Mouse (Mus musculus) hindbrain, embryonic 16.5 days (tissue): Measurements from ENCODE around the gene Shroom3. TPM values are rescaled to one million over a fixed set of nuclear protein-coding genes. Genes with fewer than 3 reads are reported as not detected.

Experiments used
- ATAC-seq: fragments of 200-750 bp; cut with Nextera tagmentation; 2 replicates; pipeline ENCODE4 v1.8.0; 2017; ENCODE audit warnings: moderate TSS enrichment, moderate library complexity
- H3K27ac ChIP-seq: fragments of 300-500 bp; sonication (generic); 2 replicates; pipeline ENCODE4 v1.5.1; 2014; ENCODE audit warnings: low read depth, mild to moderate bottlenecking, control low read depth, low read length, moderate library complexity
- H3K27me3 ChIP-seq: fragments of 300-500 bp; sonication (generic); replicated peaks from 2 replicates; pipeline ENCODE4 v1.6.1; 2014; ENCODE audit warnings: low read length; ENCODE audit not compliant: control insufficient read depth, insufficient read depth
- H3K36me3 ChIP-seq: fragments of 300-500 bp; sonication (generic); 2 replicates; pipeline ENCODE4 v1.6.1; 2014; ENCODE audit warnings: mild to moderate bottlenecking, low read length, moderate library complexity, mixed read lengths; ENCODE audit not compliant: control insufficient read depth, insufficient read depth
- H3K4me1 ChIP-seq: fragments of 300-500 bp; sonication (generic); 2 replicates; pipeline ENCODE4 v1.6.1; 2014; ENCODE audit warnings: low read depth, low read length; ENCODE audit not compliant: control insufficient read depth, insufficient read depth
- H3K4me2 ChIP-seq: fragments of 300-500 bp; sonication (generic); 2 replicates; pipeline ENCODE4 v1.6.1; 2014; ENCODE audit warnings: mild to moderate bottlenecking, low read length, control low read depth, moderate library complexity
- H3K4me3 ChIP-seq: fragments of 300-500 bp; sonication (generic); 2 replicates; pipeline ENCODE4 v1.5.1; 2014; ENCODE audit warnings: mild to moderate bottlenecking, low read length, control low read depth, moderate library complexity
- H3K9ac ChIP-seq: fragments of 300-500 bp; sonication (generic); 2 replicates; pipeline ENCODE4 v1.6.1; 2014; ENCODE audit warnings: low read depth, mild to moderate bottlenecking, control low read depth, low read length, moderate library complexity
- H3K9me3 ChIP-seq: fragments of 300-500 bp; sonication (generic); 2 replicates; pipeline ENCODE4 v1.6.1; 2014; ENCODE audit warnings: mild to moderate bottlenecking, low read length, moderate library complexity; ENCODE audit not compliant: control insufficient read depth
- WGBS: fragments of 180-500 bp; shearing (Covaris S2); extraction: QIAGEN DNeasy Blood & Tissue Kit; methylation state at CpG from one replicate; pipeline ENCODE4 v1.1.7; 2014; 5-methylcytosine and 5-hydroxymethylcytosine counted together
- polyA plus RNA-seq: library from polyadenylated mRNA; unstranded; fragments of >200 nt; fragmentation: Nextera tagmentation; extraction: Ambion mirVana; gene quantifications from 2 replicates; pipeline ENCODE4 v1.2.1, GENCODE M21; 2015

Shroom3 gene
- polyA plus RNA-seq, 1 experiment from 2014 or later: 1.4 TPM

DNA sequence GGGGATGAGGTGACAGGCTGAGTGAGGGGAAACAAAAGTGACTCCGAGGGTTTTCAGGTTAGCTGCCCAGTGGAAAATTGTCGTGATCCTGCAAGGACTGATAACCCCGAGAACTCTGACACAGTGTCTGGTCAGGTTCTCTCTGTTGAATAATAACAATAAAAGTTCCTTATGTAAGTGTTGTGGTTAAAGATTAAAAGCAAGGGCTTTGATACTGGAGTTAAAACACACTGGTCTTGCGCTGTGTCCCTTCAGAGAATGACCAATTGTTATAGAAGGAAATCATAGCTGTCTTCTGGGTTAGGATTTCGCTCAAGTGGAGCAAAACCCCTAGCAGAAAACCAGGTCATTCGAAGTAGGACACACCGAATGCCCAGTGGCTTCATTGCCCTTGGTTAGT lies 140.3 kb downstream of the Shroom3 start:
- H3K9ac ChIP-seq: no peak overlapping the region
- no peaks in the 10 kb centered on the region for H3K27me3 ChIP-seq
- no peaks in the 10 kb centered on the region for H3K36me3 ChIP-seq
- H3K4me2 ChIP-seq: no peak overlapping the region
- 70% methylated on average over 7 of the region's 7 CpGs for WGBS
- no peaks in the 10 kb centered on the region for H3K9me3 ChIP-seq
- ATAC-seq: no peak
- H3K4me1 ChIP-seq: no peaks in the 10 kb centered on the region
- no peak overlapping the region for H3K4me3 ChIP-seq
- no peak overlapping the region for H3K27ac ChIP-seq

DNA sequence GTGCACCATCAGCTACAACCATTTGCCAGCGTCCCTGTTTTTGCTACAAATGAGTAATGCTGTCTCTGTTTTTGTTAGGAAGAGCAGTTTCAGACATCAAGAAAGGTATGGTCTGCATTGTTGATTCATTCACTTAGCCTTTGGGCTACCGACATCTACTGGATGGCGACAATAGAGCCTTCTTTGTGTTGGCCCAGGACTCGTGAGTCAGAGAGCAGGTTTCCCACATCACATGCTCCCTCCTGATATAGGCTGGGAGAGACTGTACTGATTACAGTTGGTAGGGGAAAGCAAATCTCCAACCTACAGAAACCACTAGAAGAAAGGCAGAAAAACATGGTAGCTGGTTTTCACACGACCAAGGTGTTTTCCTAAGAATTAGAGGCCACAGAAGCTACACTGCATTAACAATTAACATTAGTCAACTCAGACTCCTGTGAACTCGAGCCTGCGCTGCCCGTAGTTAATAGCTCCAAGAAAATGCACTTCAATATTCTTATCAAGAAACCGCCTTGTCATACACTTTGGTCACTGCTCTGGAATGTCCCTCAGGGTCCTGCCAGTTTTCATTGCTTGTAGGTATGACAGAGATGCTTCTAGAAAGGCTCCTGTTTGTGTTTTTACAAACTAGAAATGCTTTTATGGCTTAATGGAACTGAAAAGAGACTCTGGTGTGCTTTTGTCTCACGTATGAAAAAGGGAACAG lies 141.2 kb downstream of the Shroom3 start:
- Histone ChIP-seq H3K4me1 (no peaks in the 10 kb centered on the region), H3K9ac (no peak overlapping the region), H3K4me3 (no peak overlapping the region), H3K27me3 (no peaks in the 10 kb centered on the region), H3K36me3 (no peaks in the 10 kb centered on the region), H3K4me2 (no peak overlapping the region), H3K27ac (no peak overlapping the region), H3K9me3 (no peaks in the 10 kb centered on the region)
- ATAC-seq: no peak
- WGBS: 82% methylated on average over 10 of the region's 10 CpGs

DNA sequence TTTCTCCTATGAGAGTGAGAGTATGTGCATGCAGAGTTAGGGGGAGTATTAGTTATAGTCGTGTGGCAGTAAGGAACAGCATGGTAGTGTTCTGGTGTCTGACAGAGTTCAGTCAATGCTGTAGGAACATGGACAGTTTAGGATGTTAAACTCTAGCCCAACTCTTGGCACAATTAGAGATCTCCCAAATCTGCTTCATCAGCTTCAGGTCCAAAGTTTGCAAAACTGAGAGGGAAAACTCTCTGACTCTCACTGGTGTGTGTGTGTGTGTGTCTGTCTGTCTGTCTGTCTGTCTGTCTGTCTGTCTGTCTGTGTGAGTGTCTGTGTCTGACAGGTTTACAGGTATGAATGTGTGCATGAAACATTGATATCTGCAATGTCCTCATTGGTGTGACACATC lies 147.2 kb downstream of the Shroom3 start:
- H3K27me3 ChIP-seq: no peaks in the 10 kb centered on the region
- ATAC-seq: no peak
- no peak overlapping the region for H3K4me2 ChIP-seq
- H3K4me3 ChIP-seq: no peak overlapping the region
- 92% methylated on average over 1 of the region's 1 CpGs for WGBS
- H3K36me3 ChIP-seq: no peaks in the 10 kb centered on the region
- no peak overlapping the region for H3K27ac ChIP-seq
- no peak overlapping the region for H3K9ac ChIP-seq
- no peaks in the 10 kb centered on the region for H3K9me3 ChIP-seq
- no peaks in the 10 kb centered on the region for H3K4me1 ChIP-seq

DNA sequence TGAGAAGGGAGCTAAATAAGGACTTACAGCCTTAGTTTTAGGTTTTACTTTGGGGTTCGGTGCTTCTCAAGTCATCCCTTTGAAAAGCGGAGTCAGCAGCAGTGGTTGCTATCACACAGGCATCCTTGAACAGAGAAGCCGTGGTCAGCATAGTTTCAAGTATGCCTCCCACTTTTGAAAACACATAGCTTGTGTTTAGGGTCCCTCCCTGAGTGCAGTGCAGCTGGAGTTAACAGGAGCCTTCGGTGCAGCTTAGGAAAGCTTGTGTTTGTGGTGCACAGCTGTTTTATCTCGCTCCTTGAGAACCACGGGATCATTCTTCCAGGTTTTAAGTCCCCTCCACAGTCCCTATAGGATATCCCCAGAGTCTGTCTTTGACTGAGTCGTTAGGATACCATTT lies 151.3 kb downstream of the Shroom3 start:
- no peak overlapping the region for H3K4me3 ChIP-seq
- H3K9me3 ChIP-seq: no peaks in the 10 kb centered on the region
- H3K4me1 ChIP-seq: no peaks in the 10 kb centered on the region
- H3K36me3 ChIP-seq: no peaks in the 10 kb centered on the region
- H3K9ac ChIP-seq: no peak overlapping the region
- no peak overlapping the region for H3K27ac ChIP-seq
- no peaks in the 10 kb centered on the region for H3K27me3 ChIP-seq
- no peak for ATAC-seq
- H3K4me2 ChIP-seq: no peak overlapping the region
- WGBS: 69% methylated on average over 7 of the region's 7 CpGs

DNA sequence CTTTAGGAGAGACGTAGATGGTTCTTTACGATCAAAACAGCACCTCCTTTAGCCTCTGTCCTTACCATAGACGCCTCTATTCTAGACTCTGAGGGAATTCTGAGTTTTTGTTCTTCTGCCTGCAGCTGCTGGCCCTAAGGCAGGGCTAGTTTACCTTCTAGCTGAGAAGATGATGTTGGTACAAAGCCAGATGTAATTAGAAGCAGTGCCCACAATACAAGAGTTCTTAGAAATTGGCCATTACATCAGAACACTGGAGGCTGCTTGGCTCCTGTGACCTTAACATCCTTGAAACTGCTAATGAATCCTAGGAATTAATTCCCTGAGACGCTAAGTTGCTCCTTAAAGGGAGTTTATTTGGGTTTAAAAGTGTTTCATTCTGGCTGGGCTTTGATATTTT lies 154.1 kb downstream of the Shroom3 start:
- Histone ChIP-seq H3K9me3 (no peaks in the 10 kb centered on the region), H3K4me1 (no peaks in the 10 kb centered on the region), H3K27me3 (no peaks in the 10 kb centered on the region), H3K27ac (no peak overlapping the region), H3K4me3 (no peak overlapping the region), H3K9ac (no peak overlapping the region), H3K36me3 (no peaks in the 10 kb centered on the region), H3K4me2 (no peak overlapping the region)
- 67% methylated on average over 4 of the region's 4 CpGs for WGBS
- no peak for ATAC-seq

DNA sequence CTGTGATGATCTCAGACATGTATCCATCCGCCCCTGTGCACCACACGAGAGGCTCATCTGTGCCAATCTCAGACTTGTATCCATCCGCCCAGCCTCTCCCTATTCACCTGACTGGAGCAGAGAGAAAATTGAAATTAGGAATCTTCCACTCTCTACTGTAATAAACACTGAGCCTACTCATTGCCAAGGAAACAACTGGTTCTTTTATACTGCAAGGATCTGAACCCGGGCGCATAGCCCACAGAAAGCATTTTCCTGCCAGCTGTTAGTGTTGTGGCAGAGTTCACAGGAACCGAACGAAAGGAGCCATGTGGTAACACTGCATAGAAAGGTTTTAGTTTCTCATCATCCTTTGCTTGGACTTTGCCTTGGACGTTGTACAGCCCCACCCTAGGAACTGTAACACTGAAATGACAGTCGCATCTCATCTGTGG lies 155.1 kb downstream of the Shroom3 start:
- Histone ChIP-seq H3K4me1 (no peaks in the 10 kb centered on the region), H3K9ac (no peak overlapping the region), H3K36me3 (no peaks in the 10 kb centered on the region), H3K4me2 (no peak overlapping the region), H3K4me3 (no peak overlapping the region), H3K9me3 (no peaks in the 10 kb centered on the region), H3K27me3 (no peaks in the 10 kb centered on the region), H3K27ac (no peak overlapping the region)
- WGBS: 76% methylated on average over 9 of the region's 9 CpGs
- ATAC-seq: peak; percentile 29; the same call in 1 of the 2 replicates

DNA sequence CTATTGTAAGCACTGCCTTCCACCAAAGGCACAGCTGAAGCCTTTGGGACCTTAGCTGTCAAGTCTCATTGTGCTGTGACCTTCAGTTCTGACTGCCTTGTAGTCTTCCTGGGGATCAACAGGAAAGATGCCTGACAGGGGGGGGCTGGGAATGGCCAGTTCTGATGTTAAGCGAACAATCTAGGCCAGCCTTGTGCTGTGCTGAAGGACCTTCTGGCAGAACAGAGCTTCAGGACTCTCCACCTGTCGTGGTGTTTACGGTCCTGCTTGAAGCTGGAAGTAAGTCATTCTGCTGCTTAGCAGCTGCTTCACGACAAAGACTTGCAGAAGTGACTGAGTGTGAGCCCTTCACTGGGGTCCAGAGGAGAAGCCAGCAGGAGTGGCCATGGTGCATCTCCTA lies 156.1 kb downstream of the Shroom3 start:
- ATAC-seq: no peak
- H3K36me3 ChIP-seq: no peaks in the 10 kb centered on the region
- 80% methylated on average over 4 of the region's 4 CpGs for WGBS
- H3K27me3 ChIP-seq: no peaks in the 10 kb centered on the region
- no peaks in the 10 kb centered on the region for H3K9me3 ChIP-seq
- H3K4me1 ChIP-seq: peaks cover 6% of the 10 kb centered on the region
- H3K4me2 ChIP-seq: no peak overlapping the region
- H3K4me3 ChIP-seq: no peak overlapping the region
- no peak overlapping the region for H3K27ac ChIP-seq
- no peak overlapping the region for H3K9ac ChIP-seq

DNA sequence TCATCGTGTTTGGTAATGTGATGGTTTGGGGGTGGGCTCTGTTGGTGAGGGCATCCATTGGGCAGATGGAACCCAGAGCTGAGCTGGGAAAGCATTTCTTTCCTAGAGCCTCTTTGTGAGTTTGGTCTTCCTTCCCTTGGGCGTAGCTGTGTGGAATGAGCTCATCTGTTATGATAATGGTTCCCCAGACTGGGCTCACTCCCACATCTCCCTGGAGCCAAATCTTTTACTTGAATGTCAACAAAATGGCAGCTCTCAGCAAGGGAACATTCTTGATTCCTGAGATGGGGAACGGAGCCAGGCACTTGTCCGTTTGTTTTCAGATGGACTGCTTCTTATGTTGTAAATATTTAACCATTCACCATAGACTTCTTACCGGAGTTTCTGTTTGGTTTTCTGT lies 158.2 kb downstream of the Shroom3 start:
- 32% methylated on average over 5 of the region's 5 CpGs for WGBS
- Histone ChIP-seq H3K4me1 (peaks cover 6% of the 10 kb centered on the region), H3K9me3 (no peaks in the 10 kb centered on the region), H3K4me2 (no peak overlapping the region), H3K9ac (no peak overlapping the region), H3K4me3 (no peak overlapping the region), H3K27ac (no peak overlapping the region), H3K27me3 (no peaks in the 10 kb centered on the region), H3K36me3 (no peaks in the 10 kb centered on the region)
- ATAC-seq: peak; percentile 65; the same call in 1 of the 2 replicates

DNA sequence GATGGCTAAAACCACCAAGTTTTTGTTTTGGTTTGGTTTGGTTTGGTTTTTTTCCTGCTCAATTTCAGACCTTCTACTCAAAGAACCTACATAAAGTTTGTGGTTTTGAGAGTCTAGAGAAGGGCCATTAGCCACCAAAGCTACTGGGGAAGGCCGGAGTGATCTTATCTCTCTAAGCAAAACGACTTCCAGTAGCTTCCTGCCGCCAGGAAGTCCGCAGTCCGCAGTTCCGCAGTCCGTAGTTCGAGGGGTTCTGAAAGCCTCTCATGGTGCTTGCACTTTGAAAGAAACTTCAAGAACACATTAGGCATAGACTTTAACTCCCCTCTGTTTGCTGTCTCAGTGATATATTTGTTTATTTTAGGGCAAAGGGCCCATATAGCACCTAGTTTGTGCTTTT lies 159.2 kb downstream of the Shroom3 start:
- no peak for ATAC-seq
- WGBS: 70% methylated on average over 8 of the region's 8 CpGs
- Histone ChIP-seq H3K27me3 (no peaks in the 10 kb centered on the region), H3K4me3 (no peak overlapping the region), H3K27ac (no peak overlapping the region), H3K4me2 (no peak overlapping the region), H3K36me3 (no peaks in the 10 kb centered on the region), H3K9me3 (no peaks in the 10 kb centered on the region), H3K4me1 (peaks cover 6% of the 10 kb centered on the region), H3K9ac (no peak overlapping the region)
